Mouse (Mus musculus) MEL (cell line): ENCODE results near the gene Tmem150a.

Experiments used
- CHD1 ChIP-seq: IDR thresholded peaks from 2 replicates; pipeline ENCODE4 v1.6.1; 2012; ENCODE audit warnings: low read depth, mild to moderate bottlenecking, inconsistent platforms, low read length, improper control_type of control experiment
- CTCF ChIP-seq, 3 experiments: IDR thresholded peaks in 2 of 3; conservative IDR thresholded peaks in 1 of 3; 2 replicates each; pipeline ENCODE4 v1.5.1; 2011 to 2012; ENCODE audit warnings: low read length in 3 of 3, low read depth in 2 of 3, mild to moderate bottlenecking in 2 of 3, improper control_type of control experiment in 1 of 3, inconsistent platforms in 1 of 3, mixed read lengths in 1 of 3, moderate library complexity in 1 of 3; ENCODE audit not compliant: control insufficient read depth in 1 of 3, insufficient read depth in 1 of 3, poor library complexity in 1 of 3, severe bottlenecking in 1 of 3
- EP300 ChIP-seq, 2 experiments: IDR thresholded peaks; 2 replicates each; pipeline ENCODE4 v1.6.1; 2011; ENCODE audit warnings: improper control_type of control experiment in 2 of 2, low read length in 2 of 2, low read depth in 1 of 2, mild to moderate bottlenecking in 1 of 2
- MAFK ChIP-seq: IDR thresholded peaks from 2 replicates; pipeline ENCODE4 v1.6.1; 2011; ENCODE audit warnings: low read depth, mild to moderate bottlenecking, low read length, improper control_type of control experiment, borderline replicate concordance
- MAZ ChIP-seq: IDR thresholded peaks from 2 replicates; pipeline ENCODE4 v1.6.1; 2012; ENCODE audit warnings: low read depth, mild to moderate bottlenecking, inconsistent platforms, low read length, improper control_type of control experiment
- POLR2A ChIP-seq, 2 experiments: IDR thresholded peaks; 2 replicates each; pipeline ENCODE4 v1.6.1; 2011 to 2012; ENCODE audit warnings: low read length in 2 of 2, mild to moderate bottlenecking in 2 of 2, control low read depth in 1 of 2, improper control_type of control experiment in 1 of 2, low read depth in 1 of 2, moderate library complexity in 1 of 2; ENCODE audit not compliant: control insufficient read depth in 1 of 2, insufficient read depth in 1 of 2, poor library complexity in 1 of 2
- USF2 ChIP-seq, 2 experiments: IDR thresholded peaks; 2 replicates each; pipeline ENCODE4 v1.6.1; 2011 to 2012; ENCODE audit warnings: improper control_type of control experiment in 2 of 2, low read length in 2 of 2, borderline replicate concordance in 1 of 2, inconsistent platforms in 1 of 2, low read depth in 1 of 2, mild to moderate bottlenecking in 1 of 2; ENCODE audit not compliant: insufficient read depth in 1 of 2

- no peak for TF ChIP-seq USF2 (IDR thresholded peaks at IDR 0.05; ENCODE audit: borderline replicate concordance in 1 of 2, insufficient read depth in 1 of 2, low read depth in 1 of 2, low read length in 2 of 2)
- no peak for TF ChIP-seq CTCF (IDR thresholded peaks at IDR 0.05 in 2 of 3, conservative IDR thresholded peaks at IDR 0.05 in 1 of 3; ENCODE audit: control insufficient read depth in 1 of 3, insufficient read depth in 1 of 3, low read depth in 2 of 3, low read length in 3 of 3, poor library complexity in 1 of 3, severe bottlenecking in 1 of 3)
- TF ChIP-seq CHD1 = no peak
- TF ChIP-seq EP300 (IDR thresholded peaks at IDR 0.05; ENCODE audit: low read depth in 1 of 2, low read length in 2 of 2) = no peak
- no peak for TF ChIP-seq MAFK
- TF ChIP-seq MAZ = no peak
- peak in 1 of 2 experiments; percentile 17; a peak in 1 of 4 replicates for TF ChIP-seq POLR2A (IDR thresholded peaks at IDR 0.05; ENCODE audit: control insufficient read depth in 1 of 2, insufficient read depth in 1 of 2, low read depth in 1 of 2, low read length in 2 of 2, poor library complexity in 1 of 2)
These were observed 34.3 kb downstream of the Tmem150a start for GRCm38 (mm10) chr6:72389471-72389940.
